Mouse (Mus musculus): ENCODE measurements at regions not wholly inside any gene's neighbourhood (a gene's known extent, or its start where the extent isn't known, plus 50 kb on each side); places are given as distances from the start of the nearest gene placed in this dataset.

GRCm38 (mm10) chr6:116896132-116896630 is 179.5 kb upstream of the Tmem72 start:
- intact Hi-C loops (cut with DNase I) = no loop called here

DNA sequence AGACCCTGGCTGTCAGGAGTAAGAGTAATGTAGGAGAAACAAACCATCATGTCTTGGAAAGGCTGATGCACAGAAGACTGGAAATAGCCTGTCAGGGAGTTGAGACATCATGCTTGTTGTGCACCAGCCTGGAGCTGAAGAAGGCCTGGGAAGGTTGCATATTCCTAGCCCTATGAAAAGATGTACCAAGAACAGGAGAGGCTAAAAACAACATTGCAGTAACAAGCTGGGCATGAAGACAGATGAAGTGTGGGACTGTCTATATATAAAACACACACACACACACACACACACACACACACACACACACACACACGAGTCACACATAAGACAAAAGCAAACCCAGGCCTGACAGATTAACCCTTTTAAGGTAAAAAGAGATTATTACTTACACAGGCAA is 185.1 kb upstream of the Tmem72 start:
- no peak for DNase-seq
- intact Hi-C loops (cut with DNase I) = no loop called here

More at GRCm38 (mm10) chr6:116896132-116896630, 179.5 kb upstream of the Tmem72 start:
- no peak for DNase-seq

- DNase-seq = no peak
- intact Hi-C loops (cut with DNase I) = no loop called here
Observed at GRCm38 (mm10) chr6:116902371-116902770, 185.7 kb upstream of the Tmem72 start.

- intact Hi-C loops (cut with DNase I) = no loop called here
- no peak for DNase-seq
Observed at GRCm38 (mm10) chr6:116906426-116907172, 189.9 kb upstream of the Tmem72 start.

DNA sequence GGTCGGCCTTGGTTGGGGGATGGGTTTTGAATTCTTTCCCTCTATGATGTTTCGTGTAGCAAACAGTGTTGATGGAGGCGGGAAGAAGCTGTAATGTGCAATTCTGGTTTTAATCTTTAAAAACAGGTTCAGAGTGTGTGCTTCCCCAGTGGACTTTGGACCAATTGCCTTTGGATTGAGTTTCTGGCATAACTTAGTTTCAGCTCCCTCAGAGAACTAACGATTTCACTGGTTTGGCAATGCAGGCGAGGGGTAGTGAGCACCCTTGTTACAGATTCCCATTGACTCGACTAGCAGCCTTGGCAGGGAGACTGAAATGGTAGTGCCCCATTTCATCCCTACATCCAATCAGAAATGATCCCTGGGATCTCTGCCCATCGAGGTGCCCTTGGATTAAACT is 193.9 kb upstream of the Tmem72 start:
- intact Hi-C loops (cut with DNase I) = no loop called here

DNA sequence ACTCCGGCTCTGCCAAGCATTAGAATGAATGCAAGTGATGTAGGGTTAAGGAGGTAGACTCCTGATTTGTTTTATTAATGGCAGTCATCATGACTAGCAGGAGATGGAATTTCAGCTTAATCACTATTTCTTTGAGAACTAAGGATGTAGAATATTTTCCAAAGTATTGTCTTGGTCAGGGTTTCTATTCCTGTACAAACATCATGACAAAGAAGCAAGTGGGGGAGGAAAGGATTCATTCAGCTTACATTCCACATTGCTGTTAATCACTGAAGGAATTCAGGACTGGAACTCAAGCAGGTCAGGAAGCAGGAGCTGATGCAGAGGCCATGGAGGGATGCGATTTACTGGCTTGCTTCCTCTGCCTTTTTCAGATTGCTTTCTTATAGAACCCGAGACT is 195.4 kb upstream of the Tmem72 start:
- intact Hi-C loops (cut with DNase I) = no loop called here
- DNase-seq = no peak

More for the DNA sequence above, 193.9 kb upstream of the Tmem72 start:
- DNase-seq = no peak

- intact Hi-C loops (cut with DNase I) = no loop called here
- no peak for DNase-seq
Observed at GRCm38 (mm10) chr6:116914073-116914472, 197.4 kb upstream of the Tmem72 start.

- no peak for DNase-seq
- intact Hi-C loops (cut with DNase I) = no loop called here
Observed at GRCm38 (mm10) chr6:116935024-116935423, 218.3 kb upstream of the Tmem72 start.

DNA sequence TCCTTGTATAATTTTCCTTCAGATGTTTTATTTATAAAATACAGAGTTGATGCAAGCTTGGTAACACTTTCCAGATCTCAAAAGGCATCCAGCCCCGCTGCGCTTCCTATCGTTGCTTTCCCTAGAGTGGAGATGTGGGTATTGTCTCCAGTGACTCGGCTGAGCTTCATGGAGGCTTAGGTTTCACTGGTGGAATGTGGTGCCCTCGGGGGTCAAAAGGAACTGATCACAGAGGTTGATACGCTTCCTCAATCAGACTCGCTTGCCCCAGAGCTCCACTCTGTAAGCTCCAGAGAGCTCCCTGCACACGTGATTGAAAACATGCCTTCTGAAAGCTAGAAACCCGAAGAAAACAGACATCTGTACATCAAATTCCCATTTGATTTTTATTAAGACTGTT is 224.9 kb upstream of the Tmem72 start:
- intact Hi-C loops (cut with DNase I) = no loop called here
- no peak for DNase-seq

DNA sequence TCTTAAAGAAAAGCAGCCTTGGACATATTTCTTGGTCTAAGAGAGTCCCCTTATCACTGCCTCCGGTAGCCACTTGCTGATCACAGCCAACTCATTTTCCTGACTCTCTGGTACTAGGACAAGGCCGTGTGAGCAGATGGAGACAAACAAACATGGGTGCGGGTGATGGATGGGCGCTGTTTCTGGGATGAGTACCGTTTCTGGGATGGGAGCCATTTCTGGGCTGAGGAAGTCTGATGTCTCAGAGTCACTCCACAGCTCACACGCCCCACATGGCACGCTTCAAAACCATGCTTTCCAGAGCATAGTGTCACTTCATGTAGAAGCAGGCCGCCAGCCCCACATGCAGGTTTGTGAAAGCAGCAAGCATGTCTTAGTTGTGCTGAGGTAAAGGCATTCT is 225.6 kb upstream of the Cxcl12 start:
- intact Hi-C loops (cut with DNase I) = no loop called here
- DNase-seq = no peak

GRCm38 (mm10) chr6:116946083-116946732 is 222.1 kb upstream of the Cxcl12 start:
- intact Hi-C loops (cut with DNase I) = no loop called here

DNA sequence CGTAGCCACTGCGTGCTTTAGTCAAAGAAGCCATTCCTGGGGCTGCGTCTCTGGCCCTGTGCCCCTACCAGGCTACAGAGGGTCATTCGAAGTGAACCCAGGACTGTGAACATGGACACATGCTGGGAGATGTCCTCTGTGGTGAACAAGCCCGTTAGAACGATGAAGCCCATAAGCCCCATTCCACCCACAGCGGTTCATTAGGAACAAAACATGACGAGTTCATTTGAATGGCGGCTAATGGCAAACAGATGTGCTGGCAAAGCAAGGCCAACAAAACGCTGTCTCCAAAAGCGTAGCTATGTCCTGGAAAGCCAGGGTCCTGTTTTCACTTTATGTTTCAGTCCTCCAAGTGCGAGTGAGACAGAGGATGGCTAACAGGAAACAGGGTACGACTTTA is 208.7 kb upstream of the Cxcl12 start:
- peak in 1 of 2 experiments; percentile 12 for DNase-seq
- intact Hi-C loops (cut with DNase I) = loop anchor here (10.0 kb wide), 2 partner anchors 195 to 205 kb away; partner anchors contain the start of gene Cxcl12

More at GRCm38 (mm10) chr6:116946083-116946732, 222.1 kb upstream of the Cxcl12 start:
- DNase-seq = no peak

- no peak for DNase-seq
- intact Hi-C loops (cut with DNase I) = loop anchor here (10.0 kb wide), 2 partner anchors 196 to 204 kb away; partner anchors contain the start of gene Cxcl12
Observed at GRCm38 (mm10) chr6:116960641-116961040, 207.7 kb upstream of the Cxcl12 start.

DNA sequence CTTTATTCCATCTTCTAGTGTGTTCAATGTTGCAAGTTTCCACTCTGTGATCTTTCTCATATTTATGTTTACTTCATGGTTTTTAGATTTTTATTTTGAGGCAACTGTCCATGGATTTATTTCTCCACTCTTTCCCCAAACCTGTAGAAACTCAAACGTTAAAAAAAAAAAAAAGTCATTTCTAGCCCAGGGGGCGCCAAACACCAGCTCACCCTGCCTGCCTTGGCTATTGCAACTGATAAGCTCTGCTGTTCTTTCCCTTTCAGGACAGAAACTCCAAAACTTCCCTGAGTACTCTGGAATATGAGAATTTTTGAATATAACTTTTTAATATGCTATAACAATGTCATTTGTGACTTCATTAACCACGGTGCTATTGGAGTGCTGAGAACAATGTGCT is 201.9 kb upstream of the Cxcl12 start:
- no peak for DNase-seq
- intact Hi-C loops (cut with DNase I) = loop anchor here (5.0 to 10.0 kb wide), 3 partner anchors 198 to 861 kb away; partner anchors contain the start of gene Cxcl12

DNA sequence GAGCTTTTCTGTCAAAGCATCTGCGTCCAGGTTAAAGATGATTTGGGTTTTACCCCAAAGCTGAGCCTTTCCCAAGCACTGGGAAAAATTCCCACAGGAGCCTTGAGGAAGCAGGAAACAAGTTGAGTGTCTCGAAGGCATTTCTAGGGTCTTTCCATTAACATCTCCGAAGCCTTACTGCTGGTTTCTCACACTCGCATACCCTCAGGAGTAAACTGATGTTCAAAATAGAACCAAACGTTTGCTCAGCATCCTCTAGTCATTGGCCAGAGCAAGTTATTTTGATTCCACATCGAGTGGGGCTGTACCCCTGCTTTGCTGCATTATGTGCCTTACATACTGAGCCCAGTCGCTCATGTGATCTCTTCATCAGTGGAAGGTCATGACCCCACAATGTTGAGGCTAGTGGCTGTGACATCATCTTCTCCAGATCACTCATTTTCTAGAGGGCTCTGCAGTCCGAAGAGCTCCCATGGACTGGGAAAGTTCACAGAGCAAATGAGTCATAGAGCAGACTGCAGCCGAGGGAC is 198.9 kb upstream of the Cxcl12 start:
- no peak for DNase-seq
- intact Hi-C loops (cut with DNase I) = loop anchor here (5.0 to 10.0 kb wide), 3 partner anchors 195 to 858 kb away; partner anchors contain the start of gene Cxcl12

DNA sequence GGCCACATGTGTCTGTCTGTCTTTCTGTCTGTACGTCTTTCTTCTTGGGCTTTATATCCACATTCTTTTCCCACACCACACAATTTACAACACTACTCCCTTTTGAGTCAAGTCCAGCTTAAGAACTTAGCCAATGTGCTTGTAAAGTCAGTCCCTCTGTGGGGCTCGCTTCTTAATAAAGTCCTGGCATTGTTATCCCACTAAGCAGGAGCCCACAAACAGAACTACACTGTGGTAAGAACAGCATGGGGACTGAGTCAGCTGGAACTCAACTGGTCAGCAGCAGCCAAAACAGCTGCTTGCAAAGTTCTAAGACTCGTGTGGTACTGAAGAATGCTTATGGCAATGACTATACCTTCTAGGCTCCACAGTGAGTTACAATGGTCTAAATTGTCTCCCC is 193.5 kb upstream of the Cxcl12 start:
- no peak for DNase-seq
- intact Hi-C loops (cut with DNase I) = no loop called here

DNA sequence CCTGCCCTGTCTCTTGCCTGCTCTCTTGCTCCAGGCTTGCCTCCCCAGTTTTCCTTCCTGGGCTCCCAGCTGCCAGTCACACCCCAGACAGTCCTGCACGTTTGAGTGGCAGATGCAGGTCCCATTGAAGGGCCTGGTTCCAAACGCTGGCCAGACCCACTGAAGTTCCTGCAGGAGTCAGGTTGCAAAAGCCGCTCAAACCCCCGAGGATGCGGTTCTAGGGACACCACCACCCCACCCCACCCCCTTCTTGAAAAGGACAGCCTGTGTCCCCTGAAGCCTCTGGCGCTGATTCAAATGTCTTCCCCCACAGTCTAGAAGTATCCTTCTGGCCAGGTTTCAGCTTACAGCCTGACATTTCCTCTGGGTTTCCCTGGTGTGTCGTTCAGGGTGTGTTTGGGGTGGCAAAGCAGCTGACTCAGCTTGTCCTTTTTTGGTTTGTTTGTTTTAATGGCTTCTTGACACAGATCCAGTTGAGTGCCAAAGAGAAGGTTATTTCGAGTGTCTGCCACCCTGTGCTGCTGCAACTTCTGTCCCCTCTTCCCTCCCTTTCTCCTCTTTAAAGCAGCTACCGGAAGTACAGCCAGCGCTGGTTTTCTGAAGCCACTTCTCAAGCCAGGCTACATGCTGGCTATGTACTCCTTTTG is 187.9 kb upstream of the Cxcl12 start:
- peak; percentile 9 to 34 for DNase-seq
- intact Hi-C loops (cut with DNase I) = no loop called here

DNA sequence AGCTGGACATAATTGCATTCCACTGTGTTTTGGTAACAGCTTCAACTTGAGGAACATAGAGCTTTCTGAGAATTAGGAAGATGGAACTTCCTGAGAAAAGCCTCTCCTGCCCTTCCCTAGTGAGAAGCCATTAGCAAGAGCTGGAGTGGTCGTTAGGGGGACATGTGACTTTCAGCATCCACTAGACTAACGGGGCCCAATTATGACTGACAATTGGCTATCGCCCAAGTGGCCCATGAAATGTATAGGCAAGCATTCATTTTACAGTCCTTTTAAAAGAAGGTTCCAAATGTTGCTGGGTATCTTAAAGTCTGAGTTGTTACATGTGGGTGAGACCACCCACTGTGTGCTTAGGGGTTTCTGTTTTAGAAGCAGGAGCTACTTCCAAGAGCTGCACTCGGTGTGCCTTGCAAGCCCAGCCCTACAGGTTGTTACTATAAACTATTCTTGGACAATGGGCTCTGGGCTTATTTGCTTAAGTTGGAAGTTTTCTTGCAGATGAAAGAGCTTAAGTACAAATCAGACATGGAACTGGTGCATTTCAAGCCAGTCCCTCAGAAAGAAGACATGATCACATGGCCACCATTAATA is 183.1 kb upstream of the Cxcl12 start:
- intact Hi-C loops (cut with DNase I) = no loop called here
- no peak for DNase-seq

GRCm38 (mm10) chr6:116986266-116987000 is 181.9 kb upstream of the Cxcl12 start:
- intact Hi-C loops (cut with DNase I) = no loop called here
- DNase-seq = no peak

- intact Hi-C loops (cut with DNase I) = no loop called here
- DNase-seq = no peak
Observed at GRCm38 (mm10) chr6:116987243-116987642, 181.1 kb upstream of the Cxcl12 start.

Data from heart, postnatal 14 days (tissue).